Mouse (Mus musculus) limb, embryonic 11.5 days (tissue): ENCODE measurements at regions not wholly inside any gene's neighbourhood (a gene's known extent, or its start where the extent isn't known, plus 50 kb on each side); places are given as distances from the start of the nearest gene placed in this dataset.

Experiments used
- ATAC-seq: fragments of 200-750 bp; cut with Nextera tagmentation; 2 replicates; pipeline ENCODE4 v1.8.0; 2017; ENCODE audit warnings: low read depth; ENCODE audit not compliant: insufficient number of reproducible peaks, low FRiP score, low TSS enrichment
- DNase-seq: peaks from one replicate; pipeline ENCODE4 v3.0.0-alpha.2; 2015; ENCODE audit warnings: low spot score
- H3K27ac ChIP-seq: fragments of 300-500 bp; sonication (generic); replicated peaks from 2 replicates; pipeline ENCODE4 v1.5.1; 2014; ENCODE audit warnings: low read depth, mild to moderate bottlenecking, low read length
- H3K27me3 ChIP-seq: fragments of 300-500 bp; sonication (generic); 2 replicates; pipeline ENCODE4 v1.6.1; 2014; ENCODE audit warnings: mild to moderate bottlenecking, low read length, mixed read lengths; ENCODE audit not compliant: control insufficient read depth, insufficient read depth
- H3K36me3 ChIP-seq: fragments of 300-500 bp; sonication (generic); 2 replicates; pipeline ENCODE4 v1.6.1; 2014; ENCODE audit warnings: mild to moderate bottlenecking, low read length, moderate library complexity, mixed read lengths; ENCODE audit not compliant: control insufficient read depth, insufficient read depth
- H3K4me1 ChIP-seq: fragments of 300-500 bp; sonication (generic); 2 replicates; pipeline ENCODE4 v1.6.1; 2014; ENCODE audit warnings: low read length, mixed read lengths; ENCODE audit not compliant: control insufficient read depth, insufficient read depth
- H3K4me2 ChIP-seq: fragments of 300-500 bp; sonication (generic); 2 replicates; pipeline ENCODE4 v1.6.1; 2014; ENCODE audit warnings: low read depth, mild to moderate bottlenecking, moderate library complexity; ENCODE audit not compliant: severe bottlenecking
- H3K4me3 ChIP-seq: fragments of 300-500 bp; sonication (generic); 2 replicates; pipeline ENCODE4 v1.5.1; 2014; ENCODE audit warnings: low read depth, low read length
- H3K9ac ChIP-seq: fragments of 300-500 bp; sonication (generic); 2 replicates; pipeline ENCODE4 v1.6.1; 2014; ENCODE audit warnings: mild to moderate bottlenecking, low read length
- H3K9me3 ChIP-seq: fragments of 300-500 bp; sonication (generic); 2 replicates; pipeline ENCODE4 v1.6.1; 2016; ENCODE audit warnings: low read length; ENCODE audit not compliant: control insufficient read depth
- WGBS: fragments of 180-500 bp; shearing (Covaris S2); extraction: QIAGEN DNeasy Blood & Tissue Kit; methylation state at CpG from one replicate; pipeline ENCODE4 v1.1.7; 2014; 5-methylcytosine and 5-hydroxymethylcytosine counted together

- H3K36me3 ChIP-seq = no peaks in the 10 kb centered on the region
- no peak for DNase-seq
- H3K27me3 ChIP-seq = no peaks in the 10 kb centered on the region
- no peak overlapping the region for H3K4me3 ChIP-seq
- no peak for ATAC-seq
- H3K4me2 ChIP-seq = no peak overlapping the region
- H3K27ac ChIP-seq = no peak overlapping the region
- WGBS = 79% methylated on average over 6 of the region's 6 CpGs
- H3K9ac ChIP-seq = no peak overlapping the region
- H3K9me3 ChIP-seq = no peaks in the 10 kb centered on the region
- H3K4me1 ChIP-seq = no peaks in the 10 kb centered on the region
Observed at GRCm38 (mm10) chr14:54185265-54185830, 68.6 kb downstream of the Dad1 start.

GRCm38 (mm10) chr14:54183873-54184272, 70.0 kb downstream of the Dad1 start:
- no peak for DNase-seq
- Histone ChIP-seq H3K9ac (no peak overlapping the region), H3K36me3 (no peaks in the 10 kb centered on the region), H3K9me3 (no peaks in the 10 kb centered on the region), H3K4me1 (no peaks in the 10 kb centered on the region), H3K27me3 (no peaks in the 10 kb centered on the region), H3K27ac (no peak overlapping the region), H3K4me2 (no peak overlapping the region), H3K4me3 (no peak overlapping the region)
- WGBS = 88% methylated on average over 3 of the region's 3 CpGs
- ATAC-seq = no peak

GRCm38 (mm10) chr14:54182838-54183237, 71.1 kb downstream of the Dad1 start:
- Histone ChIP-seq H3K4me1 (no peaks in the 10 kb centered on the region), H3K9me3 (no peaks in the 10 kb centered on the region), H3K9ac (no peak overlapping the region), H3K4me3 (no peak overlapping the region), H3K36me3 (no peaks in the 10 kb centered on the region), H3K27me3 (no peaks in the 10 kb centered on the region), H3K27ac (no peak overlapping the region), H3K4me2 (no peak overlapping the region)
- no peak for DNase-seq
- 67% methylated on average over 10 of the region's 10 CpGs for WGBS
- no peak for ATAC-seq

GRCm38 (mm10) chr14:54181306-54181705, 72.6 kb downstream of the Dad1 start:
- H3K27ac ChIP-seq = no peak overlapping the region
- H3K4me2 ChIP-seq = no peak overlapping the region
- no peak overlapping the region for H3K9ac ChIP-seq
- WGBS = 95% methylated on average over 3 of the region's 3 CpGs
- ATAC-seq (no peak), DNase-seq (no peak)
- H3K36me3 ChIP-seq = no peaks in the 10 kb centered on the region
- no peaks in the 10 kb centered on the region for H3K27me3 ChIP-seq
- no peaks in the 10 kb centered on the region for H3K9me3 ChIP-seq
- H3K4me1 ChIP-seq = no peaks in the 10 kb centered on the region
- H3K4me3 ChIP-seq = no peak overlapping the region

GRCm38 (mm10) chr14:54180754-54181153, 73.2 kb downstream of the Dad1 start:
- Histone ChIP-seq H3K36me3 (no peaks in the 10 kb centered on the region), H3K4me3 (no peak overlapping the region), H3K4me1 (no peaks in the 10 kb centered on the region), H3K9me3 (no peaks in the 10 kb centered on the region), H3K27ac (no peak overlapping the region), H3K27me3 (no peaks in the 10 kb centered on the region), H3K9ac (no peak overlapping the region), H3K4me2 (no peak overlapping the region)
- WGBS = 93% methylated on average over 3 of the region's 3 CpGs
- DNase-seq (no peak), ATAC-seq (no peak)

- WGBS = 72% methylated on average over 3 of the region's 3 CpGs
- Histone ChIP-seq H3K9me3 (no peaks in the 10 kb centered on the region), H3K9ac (no peak overlapping the region), H3K27ac (no peak overlapping the region), H3K4me2 (no peak overlapping the region), H3K36me3 (no peaks in the 10 kb centered on the region), H3K27me3 (no peaks in the 10 kb centered on the region), H3K4me1 (no peaks in the 10 kb centered on the region), H3K4me3 (no peak overlapping the region)
- no peak for ATAC-seq
- DNase-seq = no peak
Observed at GRCm38 (mm10) chr14:54180271-54180670, 73.6 kb downstream of the Dad1 start.

GRCm38 (mm10) chr14:54178856-54179255, 75.0 kb downstream of the Dad1 start:
- Histone ChIP-seq H3K9ac (no peak overlapping the region), H3K36me3 (no peaks in the 10 kb centered on the region), H3K9me3 (no peaks in the 10 kb centered on the region), H3K27me3 (no peaks in the 10 kb centered on the region), H3K4me2 (no peak overlapping the region), H3K27ac (no peak overlapping the region), H3K4me1 (no peaks in the 10 kb centered on the region), H3K4me3 (no peak overlapping the region)
- DNase-seq (no peak), ATAC-seq (no peak)
- WGBS = 92% methylated on average over 3 of the region's 3 CpGs

- Histone ChIP-seq H3K27me3 (no peaks in the 10 kb centered on the region), H3K36me3 (no peaks in the 10 kb centered on the region), H3K4me3 (no peak overlapping the region), H3K4me1 (no peaks in the 10 kb centered on the region), H3K9ac (no peak overlapping the region), H3K4me2 (no peak overlapping the region), H3K27ac (no peak overlapping the region), H3K9me3 (no peaks in the 10 kb centered on the region)
- no peak for DNase-seq
- ATAC-seq = no peak
- WGBS = 89% methylated on average over 14 of the region's 14 CpGs
Observed at GRCm38 (mm10) chr14:54176469-54176868, 77.4 kb downstream of the Dad1 start.

GRCm38 (mm10) chr14:54175476-54175875, 78.4 kb downstream of the Dad1 start:
- H3K4me1 ChIP-seq = no peaks in the 10 kb centered on the region
- H3K36me3 ChIP-seq = no peaks in the 10 kb centered on the region
- H3K27me3 ChIP-seq = no peaks in the 10 kb centered on the region
- H3K9ac ChIP-seq = no peak overlapping the region
- no peak overlapping the region for H3K4me2 ChIP-seq
- 78% methylated on average over 5 of the region's 5 CpGs for WGBS
- no peaks in the 10 kb centered on the region for H3K9me3 ChIP-seq
- ATAC-seq = no peak
- no peak overlapping the region for H3K4me3 ChIP-seq
- DNase-seq = no peak
- no peak overlapping the region for H3K27ac ChIP-seq
